Mouse (Mus musculus) neural tube, embryonic 12.5 days (tissue): ENCODE measurements around the gene Map7. TPM values are rescaled to one million over a fixed set of nuclear protein-coding genes. Genes with fewer than 3 reads are reported as not detected.

ENCODE experiments used
- ATAC-seq: fragments of 200-750 bp; cut with Nextera tagmentation; 2 replicates; pipeline ENCODE4 v1.8.0; 2017; ENCODE audit warnings: low read depth, mild to moderate bottlenecking, moderate TSS enrichment, moderate library complexity; ENCODE audit not compliant: low FRiP score
- H3K27ac ChIP-seq: fragments of 300-500 bp; sonication (generic); 2 replicates; pipeline ENCODE4 v1.5.1; 2016
- H3K27me3 ChIP-seq: fragments of 300-500 bp; sonication (generic); replicated peaks from 2 replicates; pipeline ENCODE4 v1.6.1; 2016; ENCODE audit warnings: mild to moderate bottlenecking
- H3K36me3 ChIP-seq: fragments of 300-500 bp; sonication (generic); 2 replicates; pipeline ENCODE4 v1.6.1; 2016; ENCODE audit warnings: mild to moderate bottlenecking
- H3K4me1 ChIP-seq: fragments of 300-500 bp; sonication (generic); 2 replicates; pipeline ENCODE4 v1.6.1; 2016
- H3K4me2 ChIP-seq: fragments of 300-500 bp; sonication (generic); replicated peaks from 2 replicates; pipeline ENCODE4 v1.6.1; 2016; ENCODE audit warnings: mild to moderate bottlenecking
- H3K4me3 ChIP-seq: fragments of 300-500 bp; sonication (generic); 2 replicates; pipeline ENCODE4 v1.5.1; 2016
- H3K9ac ChIP-seq: fragments of 300-500 bp; sonication (generic); 2 replicates; pipeline ENCODE4 v1.6.1; 2016; ENCODE audit warnings: mild to moderate bottlenecking
- H3K9me3 ChIP-seq: fragments of 300-500 bp; sonication (generic); 2 replicates; pipeline ENCODE4 v1.6.1; 2016; ENCODE audit warnings: mild to moderate bottlenecking
- WGBS: fragments of 180-500 bp; shearing (Covaris S2); methylation state at CpG from one replicate; pipeline ENCODE4 v1.1.7; 2016; 5-methylcytosine and 5-hydroxymethylcytosine counted together
- polyA plus RNA-seq: library from polyadenylated mRNA; unstranded; fragments of >200 nt; fragmentation: Nextera tagmentation; extraction: Ambion mirVana; gene quantifications from 2 replicates; pipeline ENCODE4 v1.2.1, GENCODE M21; 2016

Map7 gene
- polyA plus RNA-seq, 1 experiment from 2014 or later = 9.3 TPM

GRCm38 (mm10) chr10:20125226-20125625 lies 23.0 kb upstream of the Map7 start:
- no peak overlapping the region for H3K27ac ChIP-seq
- no peak overlapping the region for H3K4me2 ChIP-seq
- 51% methylated on average over 4 of the region's 4 CpGs for WGBS

GRCm38 (mm10) chr10:20132933-20133652 lies 15.2 kb upstream of the Map7 start:
- Histone ChIP-seq H3K4me1 (no peaks in the 10 kb centered on the region), H3K9ac (no peak overlapping the region), H3K36me3 (no peaks in the 10 kb centered on the region), H3K27ac (no peak overlapping the region), H3K4me2 (no peak overlapping the region), H3K27me3 (no peaks in the 10 kb centered on the region), H3K9me3 (no peaks in the 10 kb centered on the region), H3K4me3 (no peak overlapping the region)
- 82% methylated on average over 12 of the region's 12 CpGs for WGBS
- no peak for ATAC-seq

More at GRCm38 (mm10) chr10:20125226-20125625, 23.0 kb upstream of the Map7 start:
- no peak overlapping the region for H3K4me3 ChIP-seq
- no peaks in the 10 kb centered on the region for H3K36me3 ChIP-seq
- ATAC-seq = peak; percentile 67
- H3K9ac ChIP-seq = no peak overlapping the region
- H3K27me3 ChIP-seq = no peaks in the 10 kb centered on the region
- H3K9me3 ChIP-seq = no peaks in the 10 kb centered on the region
- no peaks in the 10 kb centered on the region for H3K4me1 ChIP-seq

- H3K36me3 ChIP-seq = no peaks in the 10 kb centered on the region
- H3K4me2 ChIP-seq = no peak overlapping the region
- H3K4me3 ChIP-seq = no peak overlapping the region
- ATAC-seq = no peak
- H3K4me1 ChIP-seq = no peaks in the 10 kb centered on the region
- no peaks in the 10 kb centered on the region for H3K27me3 ChIP-seq
- H3K9me3 ChIP-seq = no peaks in the 10 kb centered on the region
- H3K27ac ChIP-seq = no peak overlapping the region
- no peak overlapping the region for H3K9ac ChIP-seq
- WGBS = 77% methylated on average over 15 of the region's 15 CpGs
Observed at GRCm38 (mm10) chr10:20135350-20136058, 12.8 kb upstream of the Map7 start.

DNA sequence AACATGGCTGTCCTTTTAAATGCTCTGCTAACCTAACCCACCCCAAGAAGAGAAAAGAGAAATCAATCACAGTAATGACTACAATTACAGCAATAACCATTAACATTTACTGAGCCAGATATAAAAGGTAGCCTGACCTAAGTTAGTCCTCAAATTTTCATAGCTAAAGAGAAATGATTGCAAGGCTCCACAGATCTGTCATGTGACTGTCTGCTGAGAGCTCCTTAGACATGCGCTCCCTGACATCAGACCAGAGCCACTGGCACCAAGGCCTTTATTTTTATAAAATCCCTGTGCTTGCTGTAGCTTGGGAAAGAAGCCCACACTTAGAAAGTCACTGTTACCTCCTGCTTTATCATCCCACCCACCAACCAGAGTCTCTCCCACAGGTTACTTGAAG lies 11.8 kb upstream of the Map7 start:
- Histone ChIP-seq H3K27ac (no peak overlapping the region), H3K27me3 (no peaks in the 10 kb centered on the region), H3K4me2 (no peak overlapping the region), H3K36me3 (no peaks in the 10 kb centered on the region), H3K9ac (no peak overlapping the region), H3K4me3 (no peak overlapping the region), H3K9me3 (no peaks in the 10 kb centered on the region), H3K4me1 (no peaks in the 10 kb centered on the region)
- 87% methylated on average over 1 of the region's 1 CpGs for WGBS
- no peak for ATAC-seq

DNA sequence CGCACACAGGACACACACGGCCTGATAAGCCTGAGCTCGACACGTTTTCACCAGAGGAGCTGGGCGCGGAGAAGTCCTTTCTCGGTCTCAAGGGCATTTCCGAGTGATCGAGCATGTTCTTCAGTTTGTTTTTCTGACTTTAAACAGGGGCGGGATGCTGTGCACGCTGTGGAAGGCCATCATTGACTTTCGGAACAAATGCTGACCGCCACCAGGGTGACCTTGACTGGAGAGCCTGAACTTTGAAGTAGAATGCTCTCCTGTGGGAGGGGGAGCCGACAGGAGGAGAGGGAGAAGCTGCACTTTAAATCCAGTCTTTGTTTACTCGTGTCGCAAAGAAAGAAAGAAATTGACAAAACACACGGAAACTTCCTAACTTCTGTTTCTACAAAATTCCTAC lies 6.9 kb upstream of the Map7 start:
- Histone ChIP-seq H3K4me3 (no peak overlapping the region), H3K36me3 (no peaks in the 10 kb centered on the region), H3K9ac (no peak overlapping the region), H3K27ac (no peak overlapping the region), H3K4me2 (no peak overlapping the region), H3K4me1 (no peaks in the 10 kb centered on the region), H3K9me3 (no peaks in the 10 kb centered on the region), H3K27me3 (0 out of 2 replicates have a peak, but pooled peaks cover 2% of the 10 kb centered on the region)
- WGBS = 53% methylated on average over 17 of the region's 17 CpGs
- ATAC-seq = no peak

DNA sequence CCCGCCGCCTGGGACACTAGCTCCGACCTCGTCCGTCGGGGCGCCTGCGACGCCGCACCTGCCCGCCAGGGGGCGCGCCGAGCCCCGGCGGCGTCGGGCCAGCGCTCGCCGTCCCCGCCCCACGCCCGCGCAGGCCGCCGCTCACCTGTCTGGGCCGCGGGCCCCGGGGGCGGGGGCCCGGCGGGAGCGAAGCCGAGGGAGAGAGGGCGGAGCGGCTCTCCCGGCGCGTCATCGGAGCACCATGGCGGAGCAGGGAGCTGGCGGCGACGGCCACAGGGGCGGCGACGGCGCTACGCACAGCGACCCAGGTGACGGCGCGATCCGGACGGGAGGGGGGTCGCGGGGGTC lies 476 bp downstream of the Map7 start:
- H3K9ac ChIP-seq = peak overlapping the region; percentile 54; the same call in 1 of the 2 replicates
- H3K4me2 ChIP-seq = peak overlapping the region; percentile 97
- peaks cover 39% of the 10 kb centered on the region for H3K27me3 ChIP-seq
- no peaks in the 10 kb centered on the region for H3K36me3 ChIP-seq
- H3K4me3 ChIP-seq = peak overlapping the region; percentile 67
- no peaks in the 10 kb centered on the region for H3K9me3 ChIP-seq
- peak; percentile 75 for ATAC-seq
- H3K27ac ChIP-seq = no peak overlapping the region
- WGBS = 2% methylated on average over 54 of the region's 58 CpGs
- H3K4me1 ChIP-seq = peaks cover 11% of the 10 kb centered on the region

DNA sequence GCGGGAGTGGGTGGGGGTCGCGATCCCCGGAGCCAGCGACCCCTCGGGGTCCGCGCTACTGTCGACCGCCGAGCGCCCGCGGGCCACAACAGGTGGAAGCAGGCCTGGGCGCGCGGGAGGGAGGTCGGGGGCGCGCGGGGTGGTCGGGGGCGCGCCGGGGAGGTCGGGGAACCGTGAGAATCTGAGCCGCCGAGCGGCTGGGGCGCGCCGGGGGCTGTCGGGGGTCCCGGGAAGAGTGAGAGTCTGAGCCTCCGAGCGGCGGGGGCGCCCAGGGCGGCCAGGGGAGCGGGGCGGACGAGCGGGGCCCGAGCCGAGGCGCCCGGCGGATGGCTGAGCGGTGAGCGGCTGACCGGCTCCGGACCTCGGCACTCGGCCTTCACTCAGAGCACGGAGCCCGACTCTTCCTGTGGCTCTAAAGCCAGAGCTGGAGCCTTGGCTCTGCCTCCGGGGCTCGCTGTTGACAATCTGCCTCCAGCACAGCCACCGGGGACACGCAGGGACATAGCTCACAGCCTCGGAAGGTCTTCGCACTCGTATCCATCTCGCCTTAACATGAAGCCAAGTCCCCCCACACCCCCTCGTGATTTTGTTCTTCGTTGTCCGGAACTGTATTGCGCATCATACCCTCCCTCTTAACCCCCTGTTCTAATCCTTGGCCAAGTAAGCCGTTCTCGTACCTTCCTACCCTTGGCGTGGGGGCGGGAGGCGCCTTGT lies 1.0 kb downstream of the Map7 start:
- peak; percentile 69 for ATAC-seq

GRCm38 (mm10) chr10:20149835-20150355 lies 1.6 kb downstream of the Map7 start:
- Histone ChIP-seq H3K27ac (no peak overlapping the region), H3K36me3 (no peaks in the 10 kb centered on the region), H3K4me2 (peak overlapping the region; percentile 97), H3K9ac (no peak overlapping the region), H3K4me1 (peaks cover 11% of the 10 kb centered on the region), H3K27me3 (peaks cover 39% of the 10 kb centered on the region), H3K4me3 (peak overlapping the region; percentile 67), H3K9me3 (no peaks in the 10 kb centered on the region)
- 3% methylated on average over 13 of the region's 13 CpGs for WGBS
- ATAC-seq = no peak

More for the DNA sequence above, 1.0 kb downstream of the Map7 start:
- H3K27ac ChIP-seq = no peak overlapping the region
- H3K4me3 ChIP-seq = peak overlapping the region; percentile 67
- H3K36me3 ChIP-seq = no peaks in the 10 kb centered on the region
- peaks cover 11% of the 10 kb centered on the region for H3K4me1 ChIP-seq
- peaks cover 39% of the 10 kb centered on the region for H3K27me3 ChIP-seq
- H3K4me2 ChIP-seq = peak overlapping the region; percentile 97
- H3K9me3 ChIP-seq = no peaks in the 10 kb centered on the region
- under 1% methylated on average over 69 of the region's 74 CpGs for WGBS
- H3K9ac ChIP-seq = peak overlapping the region; percentile 54

DNA sequence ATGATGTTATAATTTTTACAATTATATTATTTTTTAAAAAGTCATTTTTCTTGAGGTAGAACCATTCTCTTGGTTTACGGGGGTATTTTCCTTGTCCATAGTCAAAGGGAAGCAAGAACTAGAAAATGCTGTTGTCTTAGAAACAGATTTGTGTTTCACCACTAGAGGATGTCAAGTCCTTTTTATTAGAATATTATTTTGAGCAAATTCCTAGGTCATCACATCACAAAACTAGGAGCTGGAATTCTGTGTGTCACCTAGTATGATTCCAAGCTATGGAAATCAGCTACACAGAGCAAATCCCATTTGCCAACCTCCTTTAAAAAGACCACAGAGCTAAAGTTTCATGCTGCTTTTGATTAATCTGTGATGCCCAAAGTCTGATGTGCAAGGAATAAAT lies 3.9 kb downstream of the Map7 start:
- 98% methylated on average over 1 of the region's 1 CpGs for WGBS
- H3K36me3 ChIP-seq = no peaks in the 10 kb centered on the region

DNA sequence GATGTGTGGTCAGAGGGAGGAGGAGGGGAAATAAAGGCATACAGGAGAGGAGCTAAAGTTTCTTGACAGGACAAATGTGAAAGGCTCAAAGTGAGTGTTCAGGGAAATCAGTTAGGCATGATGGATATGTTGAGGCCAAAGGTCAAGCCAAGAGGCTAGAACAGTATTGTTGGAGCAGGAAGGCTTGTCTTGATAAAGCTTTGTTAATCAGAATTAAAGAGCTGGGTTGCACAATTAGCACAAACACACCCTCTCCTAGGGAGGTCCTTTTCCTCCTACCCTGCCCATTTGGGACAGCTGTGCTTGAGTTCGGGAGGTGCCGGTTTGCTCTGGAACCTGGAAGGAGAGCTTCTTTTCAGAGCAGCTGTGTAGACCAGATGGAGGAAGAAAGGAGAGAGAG lies 5.2 kb downstream of the Map7 start:
- WGBS = 41% methylated on average over 2 of the region's 2 CpGs
- no peak overlapping the region for H3K9ac ChIP-seq
- H3K4me2 ChIP-seq = no peak overlapping the region
- peaks cover 18% of the 10 kb centered on the region for H3K27me3 ChIP-seq
- H3K27ac ChIP-seq = no peak overlapping the region
- peaks cover 8% of the 10 kb centered on the region for H3K4me1 ChIP-seq
- H3K36me3 ChIP-seq = no peaks in the 10 kb centered on the region
- H3K4me3 ChIP-seq = no peak overlapping the region
- ATAC-seq = no peak
- H3K9me3 ChIP-seq = no peaks in the 10 kb centered on the region

More for the DNA sequence above, 3.9 kb downstream of the Map7 start:
- Histone ChIP-seq H3K27me3 (peaks cover 31% of the 10 kb centered on the region), H3K4me2 (no peak overlapping the region), H3K9ac (no peak overlapping the region), H3K4me1 (peaks cover 11% of the 10 kb centered on the region), H3K27ac (no peak overlapping the region), H3K9me3 (no peaks in the 10 kb centered on the region), H3K4me3 (no peak overlapping the region)
- no peak for ATAC-seq

DNA sequence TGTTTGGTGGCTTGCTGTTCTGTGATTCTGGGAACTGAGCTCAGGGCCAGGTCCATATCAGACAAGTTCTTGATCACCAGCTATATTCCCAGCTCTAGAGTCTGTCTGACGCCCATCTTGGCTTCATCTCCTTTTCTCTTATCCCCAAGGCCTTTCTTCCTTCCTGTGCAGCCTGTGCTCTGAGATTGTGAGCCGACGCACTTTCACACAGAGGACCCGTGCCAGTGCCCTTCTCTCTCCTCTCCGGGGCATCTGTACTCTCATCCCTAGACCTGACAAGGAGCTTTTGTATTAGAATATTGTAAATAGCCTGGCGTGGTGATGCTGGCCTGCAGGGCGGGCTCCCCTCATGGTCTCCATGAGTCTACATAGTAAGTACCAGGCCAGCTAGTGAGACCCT lies 7.1 kb downstream of the Map7 start:
- Histone ChIP-seq H3K36me3 (no peaks in the 10 kb centered on the region), H3K27ac (no peak overlapping the region), H3K4me3 (no peak overlapping the region), H3K9ac (no peak overlapping the region), H3K4me1 (no peaks in the 10 kb centered on the region), H3K9me3 (no peaks in the 10 kb centered on the region), H3K4me2 (no peak overlapping the region), H3K27me3 (peaks cover under 1% of the 10 kb centered on the region; the same call in 1 of the 2 replicates)
- WGBS = 77% methylated on average over 7 of the region's 7 CpGs
- no peak for ATAC-seq
